Mouse (Mus musculus) midbrain, embryonic 15.5 days (tissue): ENCODE results near the gene Ttll12. TPM values are rescaled to one million over a fixed set of nuclear protein-coding genes. Genes with fewer than 3 reads are reported as not detected.
A peak's percentile ranks its signal among the peaks of the same experiment; 100 is the strongest.

Experiments
- ATAC-seq: fragments of 200-750 bp; cut with Nextera tagmentation; replicated peaks from 2 replicates; pipeline ENCODE4 v1.8.0; 2017; ENCODE audit warnings: moderate TSS enrichment
- H3K27ac ChIP-seq: fragments of 300-500 bp; sonication (generic); 2 replicates; pipeline ENCODE4 v1.5.1; 2015; ENCODE audit warnings: mild to moderate bottlenecking, inconsistent platforms
- H3K27me3 ChIP-seq: fragments of 300-500 bp; sonication (generic); replicated peaks from 2 replicates; pipeline ENCODE4 v1.6.1; 2015; ENCODE audit warnings: inconsistent platforms
- H3K36me3 ChIP-seq: fragments of 300-500 bp; sonication (generic); replicated peaks from 2 replicates; pipeline ENCODE4 v1.6.1; 2015; ENCODE audit warnings: inconsistent platforms
- H3K4me1 ChIP-seq: fragments of 300-500 bp; sonication (generic); 2 replicates; pipeline ENCODE4 v1.6.1; 2015; ENCODE audit warnings: inconsistent platforms
- H3K4me2 ChIP-seq: fragments of 300-500 bp; sonication (generic); 2 replicates; pipeline ENCODE4 v1.6.1; 2015; ENCODE audit warnings: inconsistent platforms, mild to moderate bottlenecking, moderate library complexity
- H3K4me3 ChIP-seq: fragments of 300-500 bp; sonication (generic); 2 replicates; pipeline ENCODE4 v1.5.1; 2015; ENCODE audit warnings: mild to moderate bottlenecking, inconsistent platforms
- H3K9ac ChIP-seq: fragments of 300-500 bp; sonication (generic); 2 replicates; pipeline ENCODE4 v1.6.1; 2015; ENCODE audit warnings: mild to moderate bottlenecking, inconsistent platforms
- H3K9me3 ChIP-seq: fragments of 300-500 bp; sonication (generic); 2 replicates; pipeline ENCODE4 v1.6.1; 2016; ENCODE audit warnings: inconsistent platforms
- WGBS: fragments of 180-500 bp; shearing (Covaris S2); methylation state at CpG from one replicate; pipeline ENCODE4 v1.1.7; 2015; ENCODE audit warnings: mixed read lengths; 5-methylcytosine and 5-hydroxymethylcytosine counted together
- polyA plus RNA-seq: library from polyadenylated mRNA; unstranded; fragments of >200 nt; fragmentation: Nextera tagmentation; extraction: Ambion mirVana; gene quantifications from 2 replicates; pipeline ENCODE4 v1.2.1, GENCODE M21; 2015

Ttll12 gene
- 47.2 and 50.9 TPM in 2 replicates for polyA plus RNA-seq

GRCm38 (mm10) chr15:83594513-83595363 lies at the start of gene Ttll12:
Gene Ttll12, minus strand, starts transcription at chr15:83595157.
- under 1% methylated on average over 68 of the region's 68 CpGs for WGBS

GRCm38 (mm10) chr15:83642518-83642917 lies 47.6 kb upstream of the Ttll12 start:
- H3K9ac ChIP-seq = no peak overlapping the region
- H3K36me3 ChIP-seq = no peaks in the 10 kb centered on the region
- WGBS = 92% methylated on average over 6 of the region's 6 CpGs
- H3K4me1 ChIP-seq = no peaks in the 10 kb centered on the region
- no peak for ATAC-seq
- H3K27me3 ChIP-seq = no peaks in the 10 kb centered on the region
- H3K4me3 ChIP-seq = no peak overlapping the region
- no peaks in the 10 kb centered on the region for H3K9me3 ChIP-seq
- no peak overlapping the region for H3K27ac ChIP-seq
- H3K4me2 ChIP-seq = no peak overlapping the region

More at GRCm38 (mm10) chr15:83594513-83595363, at the start of gene Ttll12:
- Histone ChIP-seq H3K4me1 (peaks cover 22% of the 10 kb centered on the region), H3K27ac (peak within 1 kb of the TSS; percentile 83), H3K36me3 (no peaks in the 10 kb centered on the region), H3K9me3 (no peaks in the 10 kb centered on the region), H3K4me2 (peak within 1 kb of the TSS; percentile 65), H3K9ac (peak within 1 kb of the TSS; percentile 74), H3K4me3 (peak within 1 kb of the TSS; percentile 76), H3K27me3 (no peaks in the 10 kb centered on the region)
- peak; percentile 95 for ATAC-seq

- no peak for ATAC-seq
- Histone ChIP-seq H3K27me3 (no peaks in the 10 kb centered on the region), H3K36me3 (no peaks in the 10 kb centered on the region), H3K9me3 (no peaks in the 10 kb centered on the region), H3K4me2 (no peak overlapping the region), H3K27ac (no peak overlapping the region), H3K4me3 (no peak overlapping the region), H3K4me1 (no peaks in the 10 kb centered on the region), H3K9ac (no peak overlapping the region)
- 70% methylated on average over 4 of the region's 4 CpGs for WGBS
These were observed 45.3 kb upstream of the Ttll12 start for GRCm38 (mm10) chr15:83640208-83640607.

GRCm38 (mm10) chr15:83639160-83639559 lies 44.2 kb upstream of the Ttll12 start:
- Histone ChIP-seq H3K4me2 (no peak overlapping the region), H3K36me3 (no peaks in the 10 kb centered on the region), H3K4me1 (no peaks in the 10 kb centered on the region), H3K4me3 (no peak overlapping the region), H3K9me3 (no peaks in the 10 kb centered on the region), H3K27ac (no peak overlapping the region), H3K27me3 (no peaks in the 10 kb centered on the region), H3K9ac (no peak overlapping the region)
- WGBS = 60% methylated on average over 3 of the region's 3 CpGs
- ATAC-seq = no peak

- H3K27ac ChIP-seq = no peak overlapping the region
- WGBS = 82% methylated on average over 20 of the region's 20 CpGs
- H3K36me3 ChIP-seq = no peaks in the 10 kb centered on the region
- ATAC-seq = no peak
- no peaks in the 10 kb centered on the region for H3K27me3 ChIP-seq
- H3K4me2 ChIP-seq = no peak overlapping the region
- no peak overlapping the region for H3K4me3 ChIP-seq
- H3K9ac ChIP-seq = no peak overlapping the region
- H3K4me1 ChIP-seq = no peaks in the 10 kb centered on the region
- H3K9me3 ChIP-seq = no peaks in the 10 kb centered on the region
These were observed 43.4 kb upstream of the Ttll12 start for GRCm38 (mm10) chr15:83638196-83638899.

GRCm38 (mm10) chr15:83636759-83637158 lies 41.8 kb upstream of the Ttll12 start:
- Histone ChIP-seq H3K4me3 (no peak overlapping the region), H3K9ac (no peak overlapping the region), H3K9me3 (no peaks in the 10 kb centered on the region), H3K36me3 (no peaks in the 10 kb centered on the region), H3K4me1 (no peaks in the 10 kb centered on the region), H3K4me2 (no peak overlapping the region), H3K27me3 (no peaks in the 10 kb centered on the region), H3K27ac (no peak overlapping the region)
- no peak for ATAC-seq
- 82% methylated on average over 6 of the region's 6 CpGs for WGBS

- no peaks in the 10 kb centered on the region for H3K9me3 ChIP-seq
- H3K4me2 ChIP-seq = no peak overlapping the region
- no peaks in the 10 kb centered on the region for H3K4me1 ChIP-seq
- H3K27ac ChIP-seq = no peak overlapping the region
- no peak for ATAC-seq
- WGBS = 66% methylated on average over 3 of the region's 3 CpGs
- 0 out of 2 replicates have a peak, but pooled peaks cover 2% of the 10 kb centered on the region for H3K36me3 ChIP-seq
- no peak overlapping the region for H3K4me3 ChIP-seq
- H3K9ac ChIP-seq = no peak overlapping the region
- no peaks in the 10 kb centered on the region for H3K27me3 ChIP-seq
These were observed 40.3 kb upstream of the Ttll12 start for GRCm38 (mm10) chr15:83635251-83635650.

GRCm38 (mm10) chr15:83634076-83634475 lies 39.1 kb upstream of the Ttll12 start:
- Histone ChIP-seq H3K9me3 (no peaks in the 10 kb centered on the region), H3K36me3 (0 out of 2 replicates have a peak, but pooled peaks cover 3% of the 10 kb centered on the region), H3K27ac (no peak overlapping the region), H3K4me2 (no peak overlapping the region), H3K9ac (no peak overlapping the region), H3K27me3 (no peaks in the 10 kb centered on the region), H3K4me3 (no peak overlapping the region), H3K4me1 (no peaks in the 10 kb centered on the region)
- ATAC-seq = no peak
- WGBS = 7% methylated on average over 1 of the region's 1 CpGs

GRCm38 (mm10) chr15:83631071-83631470 lies 36.1 kb upstream of the Ttll12 start:
- 86% methylated on average over 7 of the region's 7 CpGs for WGBS
- no peak overlapping the region for H3K4me2 ChIP-seq
- H3K36me3 ChIP-seq = 0 out of 2 replicates have a peak, but pooled peaks cover 3% of the 10 kb centered on the region
- H3K27ac ChIP-seq = no peak overlapping the region
- ATAC-seq = no peak
- H3K9me3 ChIP-seq = no peaks in the 10 kb centered on the region
- H3K9ac ChIP-seq = no peak overlapping the region
- no peak overlapping the region for H3K4me3 ChIP-seq
- no peaks in the 10 kb centered on the region for H3K4me1 ChIP-seq
- H3K27me3 ChIP-seq = no peaks in the 10 kb centered on the region

GRCm38 (mm10) chr15:83629716-83630115 lies 34.8 kb upstream of the Ttll12 start:
- no peaks in the 10 kb centered on the region for H3K27me3 ChIP-seq
- no peaks in the 10 kb centered on the region for H3K9me3 ChIP-seq
- H3K4me3 ChIP-seq = no peak overlapping the region
- no peak overlapping the region for H3K9ac ChIP-seq
- WGBS = 73% methylated on average over 3 of the region's 3 CpGs
- no peak overlapping the region for H3K4me2 ChIP-seq
- H3K4me1 ChIP-seq = no peaks in the 10 kb centered on the region
- 0 out of 2 replicates have a peak, but pooled peaks cover 3% of the 10 kb centered on the region for H3K36me3 ChIP-seq
- no peak overlapping the region for H3K27ac ChIP-seq
- no peak for ATAC-seq

- 97% methylated on average over 2 of the region's 2 CpGs for WGBS
- Histone ChIP-seq H3K4me1 (no peaks in the 10 kb centered on the region), H3K9me3 (no peaks in the 10 kb centered on the region), H3K27me3 (no peaks in the 10 kb centered on the region), H3K4me2 (no peak overlapping the region), H3K4me3 (no peak overlapping the region), H3K36me3 (0 out of 2 replicates have a peak, but pooled peaks cover 3% of the 10 kb centered on the region), H3K27ac (no peak overlapping the region), H3K9ac (no peak overlapping the region)
- ATAC-seq = no peak
These were observed 31.2 kb upstream of the Ttll12 start for GRCm38 (mm10) chr15:83626142-83626645.

GRCm38 (mm10) chr15:83615245-83615644 lies 20.3 kb upstream of the Ttll12 start:
- H3K9ac ChIP-seq = no peak overlapping the region
- no peaks in the 10 kb centered on the region for H3K27me3 ChIP-seq
- ATAC-seq = no peak
- WGBS = 90% methylated on average over 3 of the region's 3 CpGs
- H3K4me3 ChIP-seq = no peak overlapping the region
- no peaks in the 10 kb centered on the region for H3K4me1 ChIP-seq
- H3K4me2 ChIP-seq = no peak overlapping the region
- no peaks in the 10 kb centered on the region for H3K9me3 ChIP-seq
- H3K27ac ChIP-seq = no peak overlapping the region
- H3K36me3 ChIP-seq = no peaks in the 10 kb centered on the region
